Mouse (Mus musculus) E14TG2a.4 (cell line): ENCODE data around the gene Ankrd44.

Experiments used
- CTCF ChIP-seq: conservative IDR thresholded peaks from 2 replicates; pipeline ENCODE4 v1.5.1; 2014; ENCODE audit warnings: low read length
- NANOG ChIP-seq: IDR thresholded peaks from 2 replicates; pipeline ENCODE4 v1.6.1; 2014; ENCODE audit warnings: borderline replicate concordance, low read length, mixed read lengths

GRCm38 (mm10) chr1:54804406-54804805 is 121.8 kb downstream of the Ankrd44 start:
- TF ChIP-seq CTCF = no peak
- TF ChIP-seq NANOG = no peak
